Mouse (Mus musculus) heart, postnatal 0 days (tissue): ENCODE measurements around the gene Kcnip3. TPM values are rescaled to one million over a fixed set of nuclear protein-coding genes. Genes with fewer than 3 reads are reported as not detected.

Experiments
- ATAC-seq: fragments of 200-750 bp; cut with Nextera tagmentation; 2 replicates; pipeline ENCODE4 v1.8.0; 2017; ENCODE audit warnings: low read depth, moderate number of reproducible peaks, moderate library complexity; ENCODE audit not compliant: insufficient read depth
- DNase-seq: peaks from one replicate; pipeline ENCODE4 v3.0.0-alpha.2; 2016; ENCODE audit warnings: low spot score
- H3K27ac ChIP-seq: fragments of 300-500 bp; sonication (generic); 2 replicates; pipeline ENCODE4 v1.5.1; 2014; ENCODE audit warnings: low read depth, mild to moderate bottlenecking
- H3K27me3 ChIP-seq: fragments of 300-500 bp; sonication (generic); 2 replicates; pipeline ENCODE4 v1.6.1; 2014; ENCODE audit warnings: low read length, mixed read lengths; ENCODE audit not compliant: control insufficient read depth, insufficient read depth
- H3K36me3 ChIP-seq: fragments of 300-500 bp; sonication (generic); replicated peaks from 2 replicates; pipeline ENCODE4 v1.6.1; 2014; ENCODE audit warnings: low read length, mixed read lengths; ENCODE audit not compliant: control insufficient read depth, insufficient read depth
- H3K4me1 ChIP-seq: fragments of 300-500 bp; sonication (generic); 2 replicates; pipeline ENCODE4 v1.6.1; 2014; ENCODE audit warnings: antibody characterized with exemption; ENCODE audit not compliant: control insufficient read depth, insufficient read depth
- H3K4me2 ChIP-seq: fragments of 300-500 bp; sonication (generic); 2 replicates; pipeline ENCODE4 v1.6.1; 2014; ENCODE audit warnings: low read depth, mild to moderate bottlenecking, low read length, moderate library complexity
- H3K4me3 ChIP-seq: fragments of 300-500 bp; sonication (generic); 2 replicates; pipeline ENCODE4 v1.5.1; 2014; ENCODE audit warnings: low read depth, low read length
- H3K9ac ChIP-seq: fragments of 300-500 bp; sonication (generic); replicated peaks from 2 replicates; pipeline ENCODE4 v1.6.1; 2014; ENCODE audit warnings: low read depth, low read length, mixed read lengths
- H3K9me3 ChIP-seq: fragments of 300-500 bp; sonication (generic); replicated peaks from 2 replicates; pipeline ENCODE4 v1.6.1; 2016; ENCODE audit warnings: low read length; ENCODE audit not compliant: control insufficient read depth
- CTCF ChIP-seq: IDR thresholded peaks from 2 replicates; pipeline ENCODE4 v1.5.1; 2016; ENCODE audit warnings: antibody characterized with exemption, control low read depth, low read depth
- EP300 ChIP-seq: IDR thresholded peaks from 2 replicates; pipeline ENCODE4 v1.6.1; 2016; ENCODE audit warnings: antibody characterized with exemption, low read depth
- WGBS: fragments of 180-500 bp; shearing (Covaris S2); extraction: QIAGEN DNeasy Blood & Tissue Kit; methylation state at CpG from one replicate; pipeline ENCODE4 v1.1.7; 2014; 5-methylcytosine and 5-hydroxymethylcytosine counted together
- polyA plus RNA-seq: library from polyadenylated mRNA; unstranded; fragments of >200 nt; fragmentation: Nextera tagmentation; extraction: Ambion mirVana; gene quantifications from 2 replicates; pipeline ENCODE4 v1.2.1, GENCODE M21; 2015
- total RNA-seq: library from RNA; depleted of rRNA; stranded (reverse); fragments of >200 nt; gene quantifications from 2 replicates; pipeline ENCODE4 v1.2.3, GENCODE M21; 2014; ENCODE audit warnings: low replicate concordance

Gene Kcnip3
- total and polyA plus RNA-seq, 2 experiments from 2014 or later: 0.20 to 7.9 TPM

GRCm38 (mm10) chr2:127548342-127549074, 26.6 kb upstream of the Kcnip3 start:
- no peak overlapping the region for H3K4me3 ChIP-seq
- no peak overlapping the region for H3K9ac ChIP-seq
- no peaks in the 10 kb centered on the region for H3K9me3 ChIP-seq
- H3K27me3 ChIP-seq: peaks cover 3% of the 10 kb centered on the region; the same call in 1 of the 2 replicates
- H3K4me2 ChIP-seq: no peak overlapping the region
- ATAC-seq (no peak), DNase-seq (no peak)
- no peak overlapping the region for H3K27ac ChIP-seq
- 55% methylated on average over 5 of the region's 5 CpGs for WGBS
- TF ChIP-seq CTCF (no peak), EP300 (no peak)
- no peaks in the 10 kb centered on the region for H3K36me3 ChIP-seq
- H3K4me1 ChIP-seq: no peaks in the 10 kb centered on the region

- no peak for ATAC-seq
- TF ChIP-seq CTCF (no peak), EP300 (no peak)
- H3K9me3 ChIP-seq: no peaks in the 10 kb centered on the region
- no peaks in the 10 kb centered on the region for H3K36me3 ChIP-seq
- H3K27ac ChIP-seq: no peak overlapping the region
- H3K4me3 ChIP-seq: no peak overlapping the region
- no peaks in the 10 kb centered on the region for H3K4me1 ChIP-seq
- WGBS: 79% methylated on average over 2 of the region's 2 CpGs
- H3K27me3 ChIP-seq: peaks cover 61% of the 10 kb centered on the region
- no peak overlapping the region for H3K9ac ChIP-seq
- no peak overlapping the region for H3K4me2 ChIP-seq
- DNase-seq: no peak
Measured at GRCm38 (mm10) chr2:127541697-127542096, 19.8 kb upstream of the Kcnip3 start.

- H3K4me3 ChIP-seq: 0 out of 2 replicates have a peak within 1 kb of the TSS, but pooled peaks have one; percentile 13
- 3% methylated on average over 29 of the region's 29 CpGs for WGBS
- H3K4me1 ChIP-seq: no peaks in the 10 kb centered on the region
- TF ChIP-seq CTCF: no peak
- no peaks in the 10 kb centered on the region for H3K9me3 ChIP-seq
- DNase-seq (no peak), ATAC-seq (no peak)
- no peaks in the 10 kb centered on the region for H3K36me3 ChIP-seq
- no peak within 1 kb of the TSS for H3K4me2 ChIP-seq
- peaks cover 61% of the 10 kb centered on the region for H3K27me3 ChIP-seq
- H3K9ac ChIP-seq: no peak within 1 kb of the TSS
- H3K27ac ChIP-seq: no peak within 1 kb of the TSS
Measured at GRCm38 (mm10) chr2:127541185-127541584, 19.3 kb upstream of the Kcnip3 start, which contains the start of gene Prom2. Prom2 (minus strand) TSS chr2:127541467.

DNA sequence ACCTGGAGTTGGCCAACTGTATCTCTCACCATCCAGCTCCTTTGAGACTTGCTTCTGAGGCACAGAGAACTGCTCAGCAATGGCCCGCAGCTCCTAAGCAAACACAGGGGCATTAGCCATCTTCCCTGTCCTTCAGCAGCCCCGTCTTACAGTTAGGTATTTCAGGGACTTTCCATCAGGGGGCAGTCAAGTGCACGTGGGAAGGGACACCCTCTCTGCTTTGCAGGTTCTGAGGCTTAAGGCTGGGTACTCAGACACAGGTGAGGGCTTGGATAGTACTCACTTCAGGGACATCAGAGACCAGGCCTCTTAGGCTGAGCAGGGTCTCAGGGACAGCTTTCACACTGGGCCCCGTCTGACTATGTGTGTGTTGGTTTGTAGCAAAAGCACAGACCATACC, 17.6 kb upstream of the Kcnip3 start:
- H3K27ac ChIP-seq: no peak overlapping the region
- H3K27me3 ChIP-seq: peaks cover 61% of the 10 kb centered on the region
- H3K4me3 ChIP-seq: no peak overlapping the region
- H3K36me3 ChIP-seq: no peaks in the 10 kb centered on the region
- 24% methylated on average over 4 of the region's 4 CpGs for WGBS
- ATAC-seq (no peak), DNase-seq (no peak)
- no peak overlapping the region for H3K9ac ChIP-seq
- H3K9me3 ChIP-seq: no peaks in the 10 kb centered on the region
- H3K4me1 ChIP-seq: no peaks in the 10 kb centered on the region
- TF ChIP-seq EP300 (no peak), CTCF (peak; percentile 23)
- H3K4me2 ChIP-seq: no peak overlapping the region

- H3K9ac ChIP-seq: no peak overlapping the region
- 34% methylated on average over 3 of the region's 3 CpGs for WGBS
- TF ChIP-seq EP300 (no peak), CTCF (no peak)
- no peak overlapping the region for H3K27ac ChIP-seq
- no peak for ATAC-seq
- H3K4me3 ChIP-seq: no peak overlapping the region
- H3K4me1 ChIP-seq: no peaks in the 10 kb centered on the region
- H3K9me3 ChIP-seq: no peaks in the 10 kb centered on the region
- no peak overlapping the region for H3K4me2 ChIP-seq
- H3K36me3 ChIP-seq: no peaks in the 10 kb centered on the region
- no peak for DNase-seq
- peaks cover 54% of the 10 kb centered on the region for H3K27me3 ChIP-seq
Measured at GRCm38 (mm10) chr2:127537548-127537947, 15.7 kb upstream of the Kcnip3 start.

DNA sequence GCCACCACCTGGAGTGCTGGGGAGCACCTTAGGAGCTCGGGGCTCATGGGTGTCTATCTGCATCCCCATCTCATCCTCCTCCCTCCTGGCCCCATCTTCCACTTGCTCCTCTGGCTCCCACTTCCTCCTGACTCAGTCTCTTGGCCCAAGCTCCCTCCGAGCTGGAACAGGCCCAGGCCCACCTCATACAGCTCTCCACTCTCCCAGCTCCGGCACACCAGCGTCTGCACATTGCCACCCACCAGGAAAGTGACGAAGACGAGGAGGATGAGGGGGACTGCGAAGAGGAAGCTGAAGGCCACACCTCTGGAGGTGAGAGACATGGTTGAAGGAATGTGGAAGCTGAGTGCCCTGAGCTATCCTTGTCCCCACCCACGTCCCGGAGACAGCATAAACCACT, 13.5 kb upstream of the Kcnip3 start:
- ATAC-seq (no peak), DNase-seq (no peak)
- 64% methylated on average over 9 of the region's 9 CpGs for WGBS
- TF ChIP-seq CTCF: no peak
- TF ChIP-seq EP300: no peak
- Histone ChIP-seq H3K36me3 (no peaks in the 10 kb centered on the region), H3K27me3 (peaks cover 33% of the 10 kb centered on the region), H3K27ac (no peak overlapping the region), H3K4me3 (no peak overlapping the region), H3K4me2 (no peak overlapping the region), H3K9me3 (no peaks in the 10 kb centered on the region), H3K4me1 (no peaks in the 10 kb centered on the region), H3K9ac (no peak overlapping the region)
